Mouse (Mus musculus) midbrain, embryonic 11.5 days (tissue): ENCODE results near the gene Gpr179. TPM values are rescaled to one million over a fixed set of nuclear protein-coding genes. Genes with fewer than 3 reads are reported as not detected.

Source experiments
- ATAC-seq: fragments of 200-750 bp; cut with Nextera tagmentation; 2 replicates; pipeline ENCODE4 v1.8.0; 2017; ENCODE audit warnings: moderate TSS enrichment, moderate library complexity; ENCODE audit not compliant: low FRiP score
- DNase-seq: peaks from one replicate; pipeline ENCODE4 v3.0.0; 2015; ENCODE audit warnings: low spot score; ENCODE audit errors: missing footprints
- H3K27ac ChIP-seq: fragments of 300-500 bp; sonication (generic); 2 replicates; pipeline ENCODE4 v1.5.1; 2014; ENCODE audit warnings: low read depth, low read length
- H3K27me3 ChIP-seq: fragments of 300-500 bp; sonication (generic); 2 replicates; pipeline ENCODE4 v1.6.1; 2014; ENCODE audit warnings: mild to moderate bottlenecking, low read length, moderate library complexity, mixed read lengths; ENCODE audit not compliant: control insufficient read depth, insufficient read depth
- H3K36me3 ChIP-seq: fragments of 300-500 bp; sonication (generic); 2 replicates; pipeline ENCODE4 v1.6.1; 2014; ENCODE audit warnings: mild to moderate bottlenecking, low read length, moderate library complexity, mixed read lengths; ENCODE audit not compliant: control insufficient read depth, insufficient read depth
- H3K4me1 ChIP-seq: fragments of 300-500 bp; sonication (generic); 2 replicates; pipeline ENCODE4 v1.6.1; 2014; ENCODE audit warnings: low read length; ENCODE audit not compliant: control insufficient read depth, insufficient read depth
- H3K4me2 ChIP-seq: fragments of 300-500 bp; sonication (generic); 2 replicates; pipeline ENCODE4 v1.6.1; 2014; ENCODE audit warnings: mild to moderate bottlenecking, moderate library complexity
- H3K4me3 ChIP-seq: fragments of 300-500 bp; sonication (generic); 2 replicates; pipeline ENCODE4 v1.5.1; 2014; ENCODE audit warnings: low read depth, low read length
- H3K9ac ChIP-seq: fragments of 300-500 bp; sonication (generic); 2 replicates; pipeline ENCODE4 v1.6.1; 2014; ENCODE audit warnings: low read length
- H3K9me3 ChIP-seq: fragments of 300-500 bp; sonication (generic); 2 replicates; pipeline ENCODE4 v1.6.1; 2016; ENCODE audit warnings: low read length; ENCODE audit not compliant: control insufficient read depth
- WGBS: fragments of 180-500 bp; shearing (Covaris S2); extraction: QIAGEN DNeasy Blood & Tissue Kit; methylation state at CpG from one replicate; pipeline ENCODE4 v1.1.7; 2014; 5-methylcytosine and 5-hydroxymethylcytosine counted together
- polyA plus RNA-seq: library from polyadenylated mRNA; unstranded; fragments of >200 nt; fragmentation: Nextera tagmentation; extraction: Ambion mirVana; gene quantifications from 2 replicates; pipeline ENCODE4 v1.2.1, GENCODE M21; 2014

The Gpr179 gene
- polyA plus RNA-seq, 1 experiment from 2014 or later = not detected

DNA sequence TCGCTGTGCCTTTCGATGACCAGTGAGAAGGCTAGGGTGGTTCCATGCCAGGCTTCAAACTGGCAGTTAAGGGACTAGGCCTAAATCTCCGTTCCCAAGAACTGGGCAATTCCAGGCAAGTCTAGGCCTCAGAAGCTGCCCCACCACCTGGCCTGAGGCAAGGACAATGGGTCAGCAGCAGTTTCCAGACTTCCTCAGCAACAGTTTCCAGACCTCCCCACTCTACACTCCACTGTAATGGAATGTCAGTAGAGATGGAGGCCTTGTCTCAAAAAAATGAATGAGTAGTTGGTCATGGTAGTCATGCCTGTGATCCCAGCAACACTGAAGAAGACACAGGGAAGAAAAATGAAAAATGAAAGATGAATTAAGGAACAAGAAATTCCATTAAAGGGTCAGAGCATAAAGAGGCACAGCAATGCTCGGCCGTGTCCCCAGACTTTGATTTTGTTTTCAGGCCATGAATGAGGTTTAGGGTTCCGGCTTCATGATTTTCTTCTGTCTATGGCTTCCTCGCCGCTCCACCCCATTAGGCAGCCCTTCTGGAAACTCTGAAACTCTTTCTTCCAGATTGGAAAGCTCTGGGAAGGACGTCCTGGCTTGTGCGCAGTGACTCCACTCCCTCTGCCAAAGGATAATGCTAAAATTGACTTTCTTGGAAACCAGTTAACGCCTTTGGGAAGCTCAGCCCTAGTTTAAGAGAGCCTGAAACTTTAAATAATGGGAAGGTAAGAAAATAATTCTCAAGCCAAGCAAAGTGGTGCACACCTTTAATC, 44.4 kb downstream of the Gpr179 start:
- no peak overlapping the region for H3K27ac ChIP-seq
- no peak overlapping the region for H3K4me3 ChIP-seq
- peaks cover 11% of the 10 kb centered on the region for H3K4me1 ChIP-seq
- no peaks in the 10 kb centered on the region for H3K36me3 ChIP-seq
- no peaks in the 10 kb centered on the region for H3K9me3 ChIP-seq
- WGBS = 94% methylated on average over 11 of the region's 11 CpGs
- DNase-seq (no peak), ATAC-seq (no peak)
- no peak overlapping the region for H3K9ac ChIP-seq
- no peaks in the 10 kb centered on the region for H3K27me3 ChIP-seq
- H3K4me2 ChIP-seq = no peak overlapping the region

DNA sequence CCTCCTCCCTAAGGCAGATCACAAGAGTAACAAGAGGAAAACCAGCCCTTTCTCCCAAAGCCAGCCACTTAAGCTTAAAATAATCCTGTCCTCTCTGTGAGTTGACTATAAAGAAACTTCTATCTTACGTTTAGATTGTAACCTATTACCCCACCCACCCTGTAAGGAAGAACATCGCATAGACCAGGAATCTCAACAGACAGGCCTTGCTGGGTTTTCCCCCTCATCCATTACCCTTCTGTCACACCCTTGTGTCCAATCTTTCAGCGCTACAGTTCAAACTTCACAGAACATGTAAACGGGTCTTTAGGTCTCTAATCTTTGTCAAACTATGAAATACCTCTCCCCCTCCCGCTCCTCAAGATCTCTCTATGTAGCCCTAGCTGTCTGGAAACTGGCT, 47.2 kb downstream of the Gpr179 start:
- ATAC-seq (no peak), DNase-seq (no peak)
- no peak overlapping the region for H3K4me3 ChIP-seq
- no peaks in the 10 kb centered on the region for H3K27me3 ChIP-seq
- H3K4me1 ChIP-seq = peaks cover 3% of the 10 kb centered on the region; the same call in 1 of the 2 replicates
- H3K36me3 ChIP-seq = no peaks in the 10 kb centered on the region
- H3K27ac ChIP-seq = no peak overlapping the region
- H3K4me2 ChIP-seq = no peak overlapping the region
- 88% methylated on average over 5 of the region's 5 CpGs for WGBS
- no peak overlapping the region for H3K9ac ChIP-seq
- H3K9me3 ChIP-seq = no peaks in the 10 kb centered on the region

DNA sequence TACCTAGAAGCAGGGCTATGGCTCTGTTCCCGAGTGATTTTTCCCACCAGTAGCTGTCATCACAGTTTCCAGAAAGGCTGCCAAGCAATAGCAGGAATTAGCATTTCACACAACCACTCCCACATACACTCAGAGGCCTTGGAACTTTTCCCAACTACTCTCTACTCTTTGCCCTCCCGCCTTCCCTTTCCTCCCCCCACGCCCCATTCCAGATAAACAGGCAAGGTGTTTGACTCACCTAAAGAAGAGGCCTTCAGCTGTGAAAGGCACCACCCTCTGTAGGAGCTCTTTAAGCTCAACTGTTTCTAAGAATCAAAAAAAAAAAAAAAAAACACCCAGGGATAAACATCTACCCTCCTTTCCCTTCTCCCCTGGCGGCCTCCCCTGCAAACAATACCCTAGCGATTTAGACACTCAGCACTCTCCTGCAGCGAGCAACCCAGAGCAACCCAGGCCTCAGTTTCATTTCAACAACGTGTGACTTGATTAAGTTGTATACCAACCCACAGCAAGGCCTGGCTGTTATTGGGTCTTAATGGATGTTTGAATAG, 49.6 kb downstream of the Gpr179 start:
- no peak overlapping the region for H3K9ac ChIP-seq
- H3K4me1 ChIP-seq = no peaks in the 10 kb centered on the region
- ATAC-seq (no peak), DNase-seq (no peak)
- no peak overlapping the region for H3K27ac ChIP-seq
- WGBS = 33% methylated on average over 7 of the region's 7 CpGs
- H3K4me2 ChIP-seq = no peak overlapping the region
- H3K9me3 ChIP-seq = no peaks in the 10 kb centered on the region
- no peaks in the 10 kb centered on the region for H3K27me3 ChIP-seq
- H3K36me3 ChIP-seq = no peaks in the 10 kb centered on the region
- no peak overlapping the region for H3K4me3 ChIP-seq

DNA sequence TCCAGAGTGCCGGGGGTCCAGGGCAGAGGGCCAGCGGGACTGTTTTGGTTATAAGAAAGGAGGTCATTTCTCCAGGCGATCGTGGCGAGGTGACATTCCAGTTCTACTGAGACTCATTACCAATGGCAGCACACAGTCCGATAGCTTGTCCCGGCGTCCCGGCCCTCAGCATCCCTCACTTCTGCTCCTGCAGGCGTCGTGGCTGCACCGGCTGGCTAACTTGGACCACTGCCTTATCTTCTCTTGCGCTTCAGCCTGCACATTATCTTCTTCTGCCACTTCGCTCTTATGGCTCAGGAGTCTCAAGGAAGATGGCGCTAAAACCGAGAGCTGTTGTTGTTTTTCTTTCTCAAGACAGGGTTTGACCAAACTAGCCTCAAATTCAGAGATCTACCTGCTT, 50.5 kb downstream of the Gpr179 start:
- 94% methylated on average over 16 of the region's 16 CpGs for WGBS
- no peak overlapping the region for H3K27ac ChIP-seq
- ATAC-seq = no peak

DNA sequence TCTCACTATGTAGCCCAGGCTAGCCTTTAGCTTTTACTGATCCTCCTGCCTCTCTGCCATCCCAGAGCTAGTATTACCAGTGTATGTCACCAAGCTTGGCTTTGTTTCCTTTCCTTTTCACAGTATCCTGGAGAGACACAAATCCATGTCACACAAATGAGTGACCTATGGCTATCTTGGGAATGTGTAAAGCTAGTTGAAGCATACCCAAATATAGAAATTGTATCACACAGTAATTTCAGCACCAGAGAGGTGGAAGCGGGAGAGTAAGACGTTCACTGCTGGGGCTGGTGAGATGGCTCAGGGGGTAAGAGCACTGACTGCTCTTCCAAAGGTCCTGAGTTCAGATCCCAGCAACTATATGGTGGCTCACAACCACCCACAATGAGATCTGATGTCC, 51.9 kb downstream of the Gpr179 start:
- no peak for ATAC-seq
- no peak overlapping the region for H3K4me2 ChIP-seq
- DNase-seq = no peak
- H3K36me3 ChIP-seq = no peaks in the 10 kb centered on the region
- WGBS = 94% methylated on average over 2 of the region's 2 CpGs
- no peak overlapping the region for H3K27ac ChIP-seq
- no peak overlapping the region for H3K4me3 ChIP-seq
- H3K9ac ChIP-seq = no peak overlapping the region
- H3K27me3 ChIP-seq = no peaks in the 10 kb centered on the region
- H3K9me3 ChIP-seq = no peaks in the 10 kb centered on the region
- H3K4me1 ChIP-seq = no peaks in the 10 kb centered on the region

More for the DNA sequence above, 50.5 kb downstream of the Gpr179 start:
- Histone ChIP-seq H3K4me3 (no peak overlapping the region), H3K27me3 (no peaks in the 10 kb centered on the region), H3K4me1 (no peaks in the 10 kb centered on the region), H3K9me3 (no peaks in the 10 kb centered on the region), H3K9ac (no peak overlapping the region), H3K36me3 (no peaks in the 10 kb centered on the region), H3K4me2 (no peak overlapping the region)
- DNase-seq = no peak

DNA sequence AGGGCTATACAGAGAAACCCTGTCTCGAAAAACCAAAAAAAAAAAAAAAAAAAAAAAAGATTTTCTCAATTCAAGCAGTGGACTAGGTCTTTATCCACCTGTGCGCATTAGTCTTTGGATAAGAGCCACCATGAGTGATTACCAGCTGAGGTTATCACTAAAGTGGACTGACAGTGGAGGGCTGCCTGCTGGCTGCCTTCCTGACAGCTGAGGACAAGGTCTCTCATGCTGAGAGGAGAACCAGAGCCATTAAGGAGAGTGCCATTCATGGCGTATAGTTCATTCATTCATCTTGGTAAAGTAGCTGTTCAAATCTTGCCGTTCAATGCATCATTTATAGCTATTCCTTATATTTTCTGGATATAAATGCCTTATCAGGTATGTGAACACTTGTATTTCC, 55.3 kb downstream of the Gpr179 start:
- WGBS = 94% methylated on average over 3 of the region's 4 CpGs
- H3K27me3 ChIP-seq = no peaks in the 10 kb centered on the region
- no peak overlapping the region for H3K9ac ChIP-seq
- no peak for DNase-seq
- H3K36me3 ChIP-seq = no peaks in the 10 kb centered on the region
- no peak overlapping the region for H3K27ac ChIP-seq
- H3K4me1 ChIP-seq = no peaks in the 10 kb centered on the region
- H3K4me2 ChIP-seq = no peak overlapping the region
- H3K4me3 ChIP-seq = no peak overlapping the region
- no peak for ATAC-seq
- no peaks in the 10 kb centered on the region for H3K9me3 ChIP-seq

DNA sequence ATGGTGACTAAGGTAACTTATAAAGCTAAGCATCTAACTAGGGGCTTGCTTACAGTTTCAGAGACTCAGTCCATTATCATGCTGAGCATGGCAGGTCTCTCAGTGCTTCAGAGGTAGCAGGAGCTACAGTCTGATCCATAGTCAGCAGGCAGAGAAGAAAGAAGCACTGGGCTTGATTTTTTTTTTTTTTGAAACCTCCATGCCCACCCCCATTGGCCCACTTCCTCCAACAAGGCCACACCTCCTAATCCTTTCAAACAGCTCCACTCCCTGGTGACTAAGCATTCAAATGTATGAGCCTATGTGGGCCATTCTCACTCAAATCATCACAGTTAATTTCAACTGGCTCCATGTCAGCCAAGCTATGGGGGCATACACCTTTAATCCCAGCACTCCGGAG, 59.1 kb downstream of the Gpr179 start:
- Histone ChIP-seq H3K4me3 (no peak overlapping the region), H3K36me3 (no peaks in the 10 kb centered on the region), H3K4me1 (0 out of 2 replicates have a peak, but pooled peaks cover 3% of the 10 kb centered on the region), H3K4me2 (no peak overlapping the region), H3K9ac (no peak overlapping the region), H3K27ac (no peak overlapping the region), H3K9me3 (no peaks in the 10 kb centered on the region), H3K27me3 (no peaks in the 10 kb centered on the region)
- ATAC-seq (no peak), DNase-seq (no peak)
- WGBS = 93% methylated on average over 1 of the region's 1 CpGs

DNA sequence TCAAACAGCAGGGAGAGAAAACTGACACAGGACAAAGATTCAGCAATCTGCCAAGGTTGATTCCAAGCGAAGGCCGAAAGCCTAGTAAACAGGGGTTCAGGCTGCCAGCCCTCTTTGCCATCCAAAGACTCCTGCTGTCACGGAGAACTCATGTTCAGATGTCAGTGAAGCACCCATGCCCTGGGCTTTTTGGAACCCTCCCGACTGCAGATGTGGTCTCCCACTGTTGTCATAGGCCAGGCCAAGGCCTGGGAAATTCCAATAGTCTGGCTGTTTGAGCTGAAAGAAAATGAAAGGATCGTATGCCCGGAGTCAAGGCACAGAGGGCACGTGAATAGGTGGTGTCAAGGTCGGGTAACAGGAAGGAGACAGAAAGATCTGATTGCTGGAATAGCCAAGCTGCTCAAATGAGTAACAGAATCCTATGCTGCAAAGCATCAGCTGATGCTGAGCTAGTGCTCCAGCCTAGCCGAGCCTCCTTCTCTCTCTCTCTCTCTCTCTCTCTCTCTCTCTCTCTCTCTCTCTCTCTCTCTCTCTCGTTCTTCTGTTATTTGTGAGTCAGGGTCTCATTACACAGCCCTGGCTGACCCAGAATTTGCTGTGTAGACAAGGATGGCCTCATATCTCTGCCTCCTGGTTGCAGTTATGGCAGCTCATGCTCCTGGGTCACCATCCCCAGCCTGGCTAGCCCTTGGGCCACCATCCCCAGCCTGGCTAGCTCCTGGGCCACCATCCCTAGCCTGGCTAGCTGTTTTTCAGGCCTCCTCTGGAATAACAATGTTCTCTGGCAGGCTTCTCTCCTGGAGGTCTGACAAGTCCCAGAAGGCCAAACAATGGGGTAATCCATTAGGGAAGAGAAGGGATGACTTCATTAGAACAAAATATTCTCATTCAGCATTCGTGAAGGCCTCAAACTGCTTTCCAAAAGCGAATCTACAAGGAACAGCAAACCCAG, 62.3 kb downstream of the Gpr179 start:
- Histone ChIP-seq H3K4me1 (0 out of 2 replicates have a peak, but pooled peaks cover 3% of the 10 kb centered on the region), H3K36me3 (no peaks in the 10 kb centered on the region), H3K27ac (no peak overlapping the region), H3K4me2 (no peak overlapping the region), H3K9me3 (no peaks in the 10 kb centered on the region), H3K4me3 (no peak overlapping the region), H3K27me3 (no peaks in the 10 kb centered on the region), H3K9ac (no peak overlapping the region)
- no peak for ATAC-seq
- no peak for DNase-seq
- WGBS = 52% methylated on average over 12 of the region's 12 CpGs

DNA sequence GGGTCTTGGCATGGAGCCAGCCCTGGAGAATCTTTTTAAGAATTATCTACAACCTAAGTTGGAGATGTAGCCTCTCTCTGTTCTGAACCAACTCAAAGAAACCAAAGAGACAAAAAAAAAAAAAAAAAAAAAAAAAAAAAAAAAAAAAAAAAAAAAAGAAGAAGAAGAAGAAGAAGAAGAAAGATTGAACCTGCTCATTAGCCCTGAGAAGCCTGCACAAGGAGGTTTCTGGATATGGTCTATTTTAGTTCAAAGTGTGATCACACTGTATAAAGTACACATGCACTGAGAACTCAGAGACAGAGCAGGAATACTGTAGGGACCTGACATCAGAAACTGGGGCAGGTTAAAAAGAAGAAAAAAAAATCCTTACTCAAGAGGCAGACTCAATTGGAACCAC, 64.2 kb downstream of the Gpr179 start:
- H3K4me2 ChIP-seq = no peak overlapping the region
- DNase-seq (no peak), ATAC-seq (no peak)
- no peaks in the 10 kb centered on the region for H3K27me3 ChIP-seq
- H3K9me3 ChIP-seq = no peaks in the 10 kb centered on the region
- no peak overlapping the region for H3K4me3 ChIP-seq
- H3K4me1 ChIP-seq = 0 out of 2 replicates have a peak, but pooled peaks cover 3% of the 10 kb centered on the region
- H3K27ac ChIP-seq = no peak overlapping the region
- no peaks in the 10 kb centered on the region for H3K36me3 ChIP-seq
- no peak overlapping the region for H3K9ac ChIP-seq
